ENCODE assay signal across 22 mouse cellular contexts in genomic region chr5:85896452-85896851, GRCm38 (mm10).
DNase-seq lines count a peak whose midpoint lies in the region; ATAC-seq and TF ChIP-seq lines count a peak whose summit lies in the region.
"Had no signal": no experiment of that assay in that cellular context is flagged by ENCODE, and none has a peak within 500 bp of the region (broad histone marks: within the 10 kb centered on the region; RNA-seq: fewer than 3 reads in every experiment).

No protein-coding gene starts in this region.

- H3K36me3 ChIP-seq in lung, embryonic 14.5 days (ENCODE audit: insufficient read depth), result no peaks in the 10 kb centered on the region
- no peaks in the 10 kb centered on the region for H3K36me3 ChIP-seq in lung, postnatal 0 days (ENCODE audit: insufficient read depth, low read length)
- H3K36me3 ChIP-seq: embryonic facial prominence, embryonic 15.5 days; limb, embryonic 13.5 days; liver, embryonic 13.5 days; midbrain, embryonic 13.5 days; stomach, embryonic 15.5 days had no signal

- H3K9ac ChIP-seq in lung, embryonic 14.5 days, result no peak overlapping the region
- no peak overlapping the region for H3K9ac ChIP-seq in lung, postnatal 0 days (replicated peaks; ENCODE audit: low read depth)
- H3K9ac ChIP-seq: embryonic facial prominence, embryonic 15.5 days; limb, embryonic 13.5 days; liver, embryonic 13.5 days; midbrain, embryonic 13.5 days; stomach, embryonic 15.5 days had no signal

- peak; percentile 52 to 56 for DNase-seq in cerebellum, postnatal 10 days
- no peak for DNase-seq in cerebellum, adult 9-10 months
- DNase-seq in frontal cortex, postnatal 10 days (ENCODE audit: low spot score in 2 of 2), result no peak
- DNase-seq in lung, embryonic 14.5 days, result peak; percentile 42
- DNase-seq in lung, postnatal 0 days (ENCODE audit: low spot score), result no peak
- peak; percentile 3 to 4 for DNase-seq in cerebellum, postnatal 36 days
- DNase-seq in B cell, adult 2 months, result no peak
- DNase-seq: adrenal gland, postnatal 36 days; gastrocnemius, postnatal 36 days; kidney, adult 2 months; kidney, postnatal 10 days; liver, embryonic 13.5 days; right cerebral cortex, postnatal 25 days; thymus, adult 2 months had no signal

- H3K27ac ChIP-seq in lung, embryonic 14.5 days (ENCODE audit: low read depth), result no peak overlapping the region
- no peak overlapping the region for H3K27ac ChIP-seq in lung, postnatal 0 days (ENCODE audit: low read length)
- H3K27ac ChIP-seq: embryonic facial prominence, embryonic 15.5 days; layer of hippocampus, adult 2 months; limb, embryonic 13.5 days; liver, embryonic 13.5 days; midbrain, embryonic 13.5 days; stomach, embryonic 15.5 days had no signal

- 56% methylated on average over 6 of the region's 6 CpGs for WGBS in lung, embryonic 14.5 days
- WGBS in lung, postnatal 0 days, result 58% methylated on average over 6 of the region's 6 CpGs

- no peak for TF ChIP-seq EP300 in lung, postnatal 0 days (IDR thresholded peaks at IDR 0.05)

- H3K9me3 ChIP-seq in lung, embryonic 14.5 days (ENCODE audit: low read depth, low read length), result no peaks in the 10 kb centered on the region
- no peaks in the 10 kb centered on the region for H3K9me3 ChIP-seq in lung, postnatal 0 days (ENCODE audit: low read length)
- H3K9me3 ChIP-seq: embryonic facial prominence, embryonic 15.5 days; limb, embryonic 13.5 days; liver, embryonic 13.5 days; midbrain, embryonic 13.5 days; stomach, embryonic 15.5 days had no signal

- H3K4me2 ChIP-seq in lung, embryonic 14.5 days, result no peak overlapping the region
- no peak overlapping the region for H3K4me2 ChIP-seq in lung, postnatal 0 days (replicated peaks; ENCODE audit: low read depth, low read length)
- H3K4me2 ChIP-seq: embryonic facial prominence, embryonic 15.5 days; limb, embryonic 13.5 days; liver, embryonic 13.5 days; midbrain, embryonic 13.5 days; stomach, embryonic 15.5 days had no signal

- no peaks in the 10 kb centered on the region for H3K4me1 ChIP-seq in lung, embryonic 14.5 days (ENCODE audit: insufficient read depth)
- no peaks in the 10 kb centered on the region for H3K4me1 ChIP-seq in lung, postnatal 0 days (ENCODE audit: insufficient read depth, low read depth, low read length)
- H3K4me1 ChIP-seq: embryonic facial prominence, embryonic 15.5 days; limb, embryonic 13.5 days; liver, embryonic 13.5 days; midbrain, embryonic 13.5 days; stomach, embryonic 15.5 days had no signal

- ATAC-seq in frontal cortex, adult (ENCODE audit: low TSS enrichment), result peak; percentile 65; the same call in 1 of the 2 replicates
- ATAC-seq in lung, embryonic 14.5 days (ENCODE audit: insufficient read depth), result no peak
- no peak for ATAC-seq in lung, postnatal 0 days
- ATAC-seq: inflammation-experienced regulatory T-cells, adult 6 months; midbrain, embryonic 13.5 days had no signal

- H3K27me3 ChIP-seq in lung, embryonic 14.5 days (ENCODE audit: insufficient read depth, low read length), result no peaks in the 10 kb centered on the region
- H3K27me3 ChIP-seq in lung, postnatal 0 days (replicated peaks; ENCODE audit: insufficient read depth, low read length), result no peaks in the 10 kb centered on the region
- H3K27me3 ChIP-seq: CH12.LX; embryonic facial prominence, embryonic 15.5 days; limb, embryonic 13.5 days; liver, embryonic 13.5 days; midbrain, embryonic 13.5 days; stomach, embryonic 15.5 days had no signal

- no peak for TF ChIP-seq CTCF in lung, embryonic 14.5 days (IDR thresholded peaks at IDR 0.05; ENCODE audit: low read depth)
- TF ChIP-seq CTCF in lung, postnatal 0 days (IDR thresholded peaks at IDR 0.05), result no peak

- no peak overlapping the region for H3K4me3 ChIP-seq in lung, embryonic 14.5 days (ENCODE audit: low read depth, low read length)
- no peak overlapping the region for H3K4me3 ChIP-seq in lung, postnatal 0 days (ENCODE audit: low read depth, low read length)
- H3K4me3 ChIP-seq: embryonic facial prominence, embryonic 15.5 days; layer of hippocampus, adult 2 months; limb, embryonic 13.5 days; liver, embryonic 13.5 days; midbrain, embryonic 13.5 days; stomach, embryonic 15.5 days had no signal

Comparison
In these comparisons a context has a peak if more than half of its experiments do, and no peak if none do; other contexts are left out.
1. DNase-seq: peak in cerebellum, postnatal 10 days (2 of 2), lung, embryonic 14.5 days (single experiment) and cerebellum, postnatal 36 days (2 of 2); none in cerebellum, adult 9-10 months (single experiment), frontal cortex, postnatal 10 days (0 of 2), lung, postnatal 0 days (single experiment) and B cell, adult 2 months (0 of 2).